Mouse (Mus musculus) left cerebral cortex, postnatal 36 days (tissue): ENCODE data around the gene Bmpr1a. TPM values are rescaled to one million over a fixed set of nuclear protein-coding genes. Genes with fewer than 3 reads are reported as not detected.
A peak's percentile ranks its signal among the peaks of the same experiment; 100 is the strongest.

Experiments
- DNase-seq, 2 experiments: peaks; one replicate each; pipeline ENCODE4 v3.0.0; 2021 to 2022; ENCODE audit warnings: low spot score in 2 of 2, mixed read lengths in 1 of 2
- intact Hi-C: fragments of 180-260 bp; cut with DNase I; formaldehyde crosslinking; loops from one replicate; pipeline ENCODE4 v1.15.1; 2025
- total RNA-seq, 2 experiments: library from RNA; stranded (reverse); gene quantifications; 2 replicates each; pipeline ENCODE4 v1.2.3; 2021

Bmpr1a gene
- total RNA-seq, 2 experiments from 2014 or later, result 34.3 to 38.3 TPM

GRCm38 (mm10) chr14:34410716-34411115, 92.4 kb downstream of the Bmpr1a start:
- intact Hi-C loops, result no loop called here
- no peak for DNase-seq

GRCm38 (mm10) chr14:34403424-34403823, 99.7 kb downstream of the Bmpr1a start:
- intact Hi-C loops, result no loop called here
- DNase-seq, result no peak

DNA sequence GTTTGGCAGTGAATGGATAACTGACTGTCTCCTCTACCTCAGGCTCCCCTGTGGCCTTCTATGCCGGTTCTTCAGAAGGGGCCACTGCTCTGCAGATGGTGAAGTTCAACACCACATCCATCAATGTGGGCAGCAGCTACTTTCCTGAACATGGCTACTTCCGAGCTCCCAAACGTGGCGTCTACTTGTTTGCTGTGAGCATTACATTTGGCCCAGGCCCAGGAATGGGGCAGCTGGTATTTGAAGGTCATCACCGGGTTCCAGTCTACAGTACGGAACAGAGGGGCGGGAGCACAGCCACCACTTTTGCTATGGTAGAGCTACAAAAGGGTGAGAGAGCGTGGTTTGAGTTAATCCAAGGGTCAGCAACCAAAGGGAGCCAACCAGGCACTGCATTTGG, 100.3 kb downstream of the Bmpr1a start:
- DNase-seq, result no peak
- intact Hi-C loops, result no loop called here

DNA sequence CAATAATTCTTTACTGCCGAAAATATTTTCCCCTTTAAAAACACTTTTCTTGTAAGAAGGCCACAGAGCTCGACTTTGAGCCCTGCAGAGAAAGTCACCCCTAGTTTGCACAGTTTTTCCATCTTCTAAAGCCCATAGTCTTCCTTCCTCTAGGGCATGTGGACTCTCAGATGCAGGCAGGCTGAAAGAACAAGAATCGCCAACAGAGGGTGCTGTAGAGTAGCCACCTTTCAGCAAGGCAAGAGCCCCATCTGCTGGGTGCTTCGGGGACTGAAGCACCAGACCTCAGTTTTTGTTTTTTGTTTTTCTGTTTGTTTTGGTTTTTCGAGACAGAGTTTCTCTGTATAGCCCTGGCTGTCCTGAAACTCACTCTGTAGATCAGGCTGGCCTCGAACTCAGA, 102.0 kb downstream of the Bmpr1a start:
- DNase-seq, result peak; percentile 37 to 52
- intact Hi-C loops, result loop anchor here (1.0 kb wide), 1 partner anchor 29 kb away; no protein-coding TSS in a partner anchor

GRCm38 (mm10) chr14:34400021-34400420, 103.1 kb downstream of the Bmpr1a start:
- intact Hi-C loops, result no loop called here
- no peak for DNase-seq

DNA sequence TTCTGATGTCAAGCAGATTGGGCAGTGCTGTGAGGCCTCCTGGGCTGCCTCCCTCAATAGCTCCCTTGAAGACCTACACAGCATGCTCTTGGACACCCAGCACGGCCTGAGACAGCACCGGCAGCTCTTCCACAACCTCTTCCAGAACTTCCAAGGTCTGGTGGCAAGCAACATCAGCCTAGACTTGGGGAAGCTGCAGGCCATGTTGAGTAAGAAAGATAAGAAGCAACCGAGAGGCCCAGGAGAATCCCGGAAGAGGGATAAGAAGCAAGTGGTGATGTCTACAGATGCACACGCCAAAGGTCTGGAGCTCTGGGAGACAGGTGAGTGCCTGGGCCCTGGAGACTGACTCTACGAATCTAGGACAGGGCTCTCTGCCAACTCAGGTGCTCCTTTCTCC, 103.8 kb downstream of the Bmpr1a start:
- intact Hi-C loops, result no loop called here
- DNase-seq, result no peak

DNA sequence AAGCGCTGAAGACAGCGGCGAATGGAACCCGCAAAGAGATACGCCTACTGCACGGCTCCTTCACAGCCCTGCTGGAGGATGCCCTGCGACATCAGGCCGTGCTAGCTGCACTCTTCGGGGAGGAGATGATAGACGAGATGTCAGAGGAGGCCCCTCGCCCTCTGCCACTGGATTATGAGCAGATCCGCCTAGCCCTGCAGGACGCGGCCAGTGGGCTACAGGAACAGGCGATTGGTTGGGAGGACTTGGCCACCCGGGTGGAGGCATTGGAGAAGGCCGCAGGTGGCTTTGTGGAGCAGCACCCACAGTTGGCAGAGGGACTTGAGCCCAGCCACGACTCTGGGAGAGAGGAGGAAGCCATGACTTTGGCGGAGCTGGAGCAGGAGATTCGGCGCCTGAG, 104.2 kb downstream of the Bmpr1a start:
- DNase-seq, result no peak
- intact Hi-C loops, result no loop called here

- DNase-seq, result no peak
- intact Hi-C loops, result no loop called here
These were observed 105.3 kb downstream of the Bmpr1a start for GRCm38 (mm10) chr14:34397871-34398270.

- no peak for DNase-seq
- intact Hi-C loops, result no loop called here
These were observed 109.8 kb downstream of the Bmpr1a start for GRCm38 (mm10) chr14:34393295-34393694.

- intact Hi-C loops, result no loop called here
- DNase-seq, result no peak
These were observed 120.0 kb downstream of the Bmpr1a start for GRCm38 (mm10) chr14:34382921-34383704.

GRCm38 (mm10) chr14:34378560-34379331, 124.4 kb downstream of the Bmpr1a start:
- DNase-seq, result no peak
- intact Hi-C loops, result loop anchor here (10.0 kb wide), 1 partner anchor 294 kb away; the partner anchor contains the start of gene Anxa8

GRCm38 (mm10) chr14:34377121-34377520, 126.0 kb downstream of the Bmpr1a start:
- intact Hi-C loops, result loop anchor here (10.0 kb wide), 1 partner anchor 292 kb away; the partner anchor contains the start of gene Anxa8
- DNase-seq, result no peak

DNA sequence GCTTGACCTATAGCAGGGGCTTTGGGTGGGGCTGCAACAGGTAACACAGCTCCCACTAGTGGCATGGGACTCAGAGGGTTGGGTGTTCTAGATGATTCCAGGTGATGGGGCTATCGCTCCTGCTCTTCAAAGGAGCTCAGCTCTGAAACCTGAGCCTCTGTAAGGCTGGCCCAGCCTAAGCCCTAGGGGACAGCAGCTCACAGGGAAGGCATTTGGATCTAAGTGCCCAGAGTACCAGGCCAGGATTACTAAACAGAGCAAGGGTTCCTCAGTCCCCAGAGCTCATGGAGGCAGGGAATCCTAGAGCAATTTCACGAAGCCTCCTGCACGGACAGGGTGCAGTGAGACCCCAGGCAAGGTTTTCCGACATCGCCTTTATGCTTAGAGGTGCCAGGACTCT, 127.2 kb downstream of the Bmpr1a start:
- intact Hi-C loops, result loop anchor here (10.0 kb wide), 1 partner anchor 291 kb away; the partner anchor contains the start of gene Anxa8
- DNase-seq, result no peak

DNA sequence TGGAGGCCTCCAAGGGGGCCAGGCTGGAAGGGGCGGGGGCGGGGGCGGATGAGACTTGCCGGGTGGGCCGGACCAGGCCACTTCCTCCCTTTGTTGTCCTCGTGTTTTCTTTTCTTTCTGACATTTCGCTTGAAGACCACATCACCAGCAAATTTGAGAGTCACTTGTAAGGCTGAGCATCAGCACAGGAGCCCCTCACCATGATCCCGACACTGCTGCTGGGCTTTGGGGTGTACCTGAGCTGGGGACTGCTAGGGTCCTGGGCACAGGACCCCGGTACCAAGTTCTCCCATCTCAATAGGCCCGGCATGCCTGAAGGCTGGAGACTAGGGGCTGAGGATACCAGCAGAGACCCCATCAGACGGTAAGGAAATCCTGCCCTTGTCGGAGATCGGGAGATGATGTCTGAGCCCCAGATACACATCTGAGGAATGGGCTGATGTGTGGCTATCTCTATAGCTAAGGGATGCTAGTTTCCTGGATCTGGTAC, 127.7 kb downstream of the Bmpr1a start, which contains the start of gene Mmrn2:
Gene Mmrn2, plus strand, starts transcription at position 51 of the 490 bp plus-strand sequence.
- DNase-seq, result no peak
- intact Hi-C loops, result loop anchor here (10.0 kb wide), 1 partner anchor 291 kb away; the partner anchor contains the start of gene Anxa8

- intact Hi-C loops, result loop anchor here (5.0 to 10.0 kb wide), 2 partner anchors 193 to 290 kb away; partner anchors contain the start of gene Anxa8
- DNase-seq, result no peak
These were observed 128.6 kb downstream of the Bmpr1a start, which contains the start of gene Sncg for GRCm38 (mm10) chr14:34374577-34374976. Gene Sncg, minus strand, starts transcription at chr14:34374789.

- no peak for DNase-seq
- intact Hi-C loops, result loop anchor here (5.0 to 10.0 kb wide), 2 partner anchors 194 to 289 kb away; partner anchors contain the start of gene Anxa8
These were observed 129.6 kb downstream of the Bmpr1a start for GRCm38 (mm10) chr14:34373581-34373980.

GRCm38 (mm10) chr14:34372646-34373045, 130.5 kb downstream of the Bmpr1a start:
- intact Hi-C loops, result loop anchor here (1.0 to 10.0 kb wide), 3 partner anchors 29 to 288 kb away; partner anchors contain the start of gene Anxa8
- peak; percentile 30 to 42 for DNase-seq

DNA sequence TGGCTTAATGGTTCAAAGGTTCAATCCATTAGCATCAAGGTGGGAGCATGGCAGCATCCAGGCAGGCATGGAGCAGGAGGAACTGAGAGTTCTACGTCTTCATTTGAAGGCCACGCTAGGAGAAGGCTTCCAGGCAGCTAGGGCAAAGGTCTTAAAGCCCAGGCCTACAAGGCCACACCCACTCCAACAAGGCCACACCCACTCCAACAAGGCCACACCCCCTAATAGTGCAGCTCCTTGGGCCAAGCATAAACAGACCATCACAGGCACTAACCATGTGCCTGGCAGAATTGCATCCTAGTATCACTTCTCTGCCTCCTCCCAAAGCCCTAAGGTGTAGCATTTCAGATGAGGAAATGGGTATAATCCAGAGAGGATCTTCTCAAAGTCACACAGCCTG, 131.4 kb downstream of the Bmpr1a start:
- intact Hi-C loops, result loop anchor here (1.0 to 10.0 kb wide), 3 partner anchors 30 to 287 kb away; partner anchors contain the start of gene Anxa8

GRCm38 (mm10) chr14:34370921-34371320, 132.2 kb downstream of the Bmpr1a start:
- intact Hi-C loops, result loop anchor here (5.0 to 10.0 kb wide), 2 partner anchors 196 to 286 kb away; partner anchors contain the start of gene Anxa8
- DNase-seq, result no peak

More for the DNA sequence above, 131.4 kb downstream of the Bmpr1a start:
- no peak for DNase-seq

DNA sequence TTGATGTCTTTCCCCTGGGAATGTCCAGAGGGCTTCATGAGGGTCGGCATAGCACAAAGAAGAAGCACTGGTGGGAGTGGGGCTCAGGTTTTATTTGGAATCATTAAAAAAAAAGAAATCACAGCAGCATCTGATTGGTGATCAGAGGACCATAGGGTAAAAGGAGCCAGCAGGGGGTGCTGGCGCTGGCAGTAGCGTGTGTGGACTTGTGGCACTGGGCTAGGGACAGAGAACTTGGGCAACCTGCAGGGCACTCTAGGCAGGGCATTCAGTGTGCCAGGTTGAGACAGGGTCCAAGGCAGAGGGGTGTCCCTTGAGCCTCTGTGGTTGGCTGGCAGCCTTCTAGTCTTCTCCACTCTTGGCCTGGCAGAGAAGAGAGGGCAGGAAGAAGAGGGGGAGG, 132.9 kb downstream of the Bmpr1a start:
- no peak for DNase-seq
- intact Hi-C loops, result loop anchor here (5.0 to 10.0 kb wide), 2 partner anchors 197 to 285 kb away; partner anchors contain the start of gene Anxa8
